Mouse (Mus musculus): Measurements from ENCODE around the gene Nav3. TPM values are rescaled to one million over a fixed set of nuclear protein-coding genes. Genes with fewer than 3 reads are reported as not detected.

Nav3 gene
- polyA plus RNA-seq, 2 experiments: 0.06 to 0.07 TPM

DNA sequence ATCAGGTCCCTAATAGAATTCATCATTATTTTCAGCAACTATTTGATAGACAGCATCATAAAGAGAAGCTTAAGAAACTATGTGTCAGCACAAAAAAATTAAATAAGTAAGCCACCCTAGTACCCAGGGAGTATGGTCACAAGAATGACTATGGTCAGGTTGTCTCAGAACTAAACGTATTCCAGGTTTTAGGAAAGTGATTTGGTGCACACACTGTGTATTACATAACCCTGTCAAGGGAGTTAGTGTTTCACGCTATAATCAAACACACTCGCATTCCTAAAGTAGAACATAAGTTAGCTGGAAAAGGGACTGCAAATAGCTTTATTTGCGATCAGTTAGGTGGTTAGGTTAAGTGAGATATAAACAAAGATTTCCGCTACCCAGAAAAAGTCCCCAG, 126.0 kb downstream of the Nav3 start:
- no peak overlapping the region for H3K4me2 ChIP-seq (ENCODE audit: low read depth)
- H3K9me3 ChIP-seq (ENCODE audit: control insufficient read depth, low read length): no peaks in the 10 kb centered on the region
- no peaks in the 10 kb centered on the region for H3K27me3 ChIP-seq (ENCODE audit: control insufficient read depth, insufficient read depth, low read length)
- ATAC-seq (ENCODE audit: insufficient read depth) (no peak), DNase-seq (ENCODE audit: low read depth in 3 of 3, low spot score in 3 of 3) (no peak)
- no peaks in the 10 kb centered on the region for H3K4me1 ChIP-seq (replicated peaks; ENCODE audit: control insufficient read depth in 2 of 2, insufficient read depth in 2 of 2, low read length in 1 of 2)
- no peak overlapping the region for H3K4me3 ChIP-seq (ENCODE audit: insufficient read depth in 1 of 2, low read depth in 2 of 2, low read length in 2 of 2)
- H3K9ac ChIP-seq (replicated peaks): no peak overlapping the region
- H3K36me3 ChIP-seq (replicated peaks; ENCODE audit: control insufficient read depth, insufficient read depth, low read depth): no peaks in the 10 kb centered on the region
- H3K27ac ChIP-seq: no peak overlapping the region
- WGBS (ENCODE audit: insufficient replicate concordance): 64% methylated on average over 5 of the region's 5 CpGs
- TF ChIP-seq EP300 (IDR thresholded peaks at IDR 0.05; ENCODE audit: low read depth) (no peak), CTCF (IDR thresholded peaks at IDR 0.05; ENCODE audit: low read depth) (no peak)

GRCm38 (mm10) chr10:110329629-110330028, 126.4 kb downstream of the Nav3 start:
- Histone ChIP-seq H3K9me3 (ENCODE audit: control insufficient read depth, low read length) (no peaks in the 10 kb centered on the region), H3K27me3 (ENCODE audit: control insufficient read depth, insufficient read depth, low read length) (no peaks in the 10 kb centered on the region), H3K4me3 (ENCODE audit: insufficient read depth in 1 of 2, low read depth in 2 of 2, low read length in 2 of 2) (no peak overlapping the region), H3K4me2 (ENCODE audit: low read depth) (no peak overlapping the region), H3K4me1 (replicated peaks; ENCODE audit: control insufficient read depth in 2 of 2, insufficient read depth in 2 of 2, low read length in 1 of 2) (no peaks in the 10 kb centered on the region), H3K27ac (no peak overlapping the region), H3K36me3 (replicated peaks; ENCODE audit: control insufficient read depth, insufficient read depth, low read depth) (no peaks in the 10 kb centered on the region), H3K9ac (replicated peaks) (no peak overlapping the region)
- DNase-seq (ENCODE audit: low read depth in 3 of 3, low spot score in 3 of 3) (no peak), ATAC-seq (ENCODE audit: insufficient read depth) (no peak)
- WGBS (ENCODE audit: insufficient replicate concordance): 56% methylated on average over 5 of the region's 5 CpGs
- TF ChIP-seq EP300 (IDR thresholded peaks at IDR 0.05; ENCODE audit: low read depth) (no peak), CTCF (IDR thresholded peaks at IDR 0.05; ENCODE audit: low read depth) (no peak)

DNA sequence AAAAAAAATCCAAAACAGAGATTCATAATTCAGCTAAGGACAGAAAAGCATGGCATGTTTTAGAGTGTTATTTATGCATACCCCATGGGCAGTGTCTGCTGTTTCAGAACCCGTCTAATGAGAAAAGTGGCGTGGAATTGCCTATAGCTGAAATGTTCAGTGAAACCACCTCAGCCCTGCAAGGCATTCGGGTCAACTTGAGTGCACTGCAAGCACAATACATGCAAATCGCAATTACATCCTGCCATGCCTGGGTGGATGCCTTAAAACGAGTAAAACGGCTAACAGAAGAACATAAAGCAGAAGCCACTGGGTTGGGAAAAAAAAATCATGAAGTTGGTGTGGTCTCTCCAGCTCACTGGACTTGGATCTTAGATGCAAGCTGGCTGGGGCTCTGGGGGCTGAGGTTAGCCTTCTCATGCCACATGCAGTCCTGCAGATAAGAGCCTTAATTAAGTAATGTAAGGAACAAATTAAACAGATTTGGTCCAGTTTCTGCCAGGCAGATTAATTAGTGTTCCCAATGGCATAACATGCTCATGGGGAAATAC, 133.8 kb downstream of the Nav3 start:
- no peak overlapping the region for H3K4me3 ChIP-seq (ENCODE audit: insufficient read depth in 1 of 2, low read depth in 2 of 2, low read length in 2 of 2)
- H3K9me3 ChIP-seq (ENCODE audit: control insufficient read depth, low read length): no peaks in the 10 kb centered on the region
- no peak overlapping the region for H3K27ac ChIP-seq
- WGBS (ENCODE audit: insufficient replicate concordance): 56% methylated on average over 6 of the region's 6 CpGs
- no peak overlapping the region for H3K4me2 ChIP-seq (ENCODE audit: low read depth)
- H3K36me3 ChIP-seq (replicated peaks; ENCODE audit: control insufficient read depth, insufficient read depth, low read depth): no peaks in the 10 kb centered on the region
- no peaks in the 10 kb centered on the region for H3K4me1 ChIP-seq (replicated peaks; ENCODE audit: control insufficient read depth in 2 of 2, insufficient read depth in 2 of 2, low read length in 1 of 2)
- DNase-seq (ENCODE audit: low read depth in 3 of 3, low spot score in 3 of 3) (no peak), ATAC-seq (ENCODE audit: insufficient read depth) (no peak)
- no peak for TF ChIP-seq CTCF (IDR thresholded peaks at IDR 0.05; ENCODE audit: low read depth)
- no peak for TF ChIP-seq EP300 (IDR thresholded peaks at IDR 0.05; ENCODE audit: low read depth)
- no peak overlapping the region for H3K9ac ChIP-seq (replicated peaks)
- no peaks in the 10 kb centered on the region for H3K27me3 ChIP-seq (ENCODE audit: control insufficient read depth, insufficient read depth, low read length)

DNA sequence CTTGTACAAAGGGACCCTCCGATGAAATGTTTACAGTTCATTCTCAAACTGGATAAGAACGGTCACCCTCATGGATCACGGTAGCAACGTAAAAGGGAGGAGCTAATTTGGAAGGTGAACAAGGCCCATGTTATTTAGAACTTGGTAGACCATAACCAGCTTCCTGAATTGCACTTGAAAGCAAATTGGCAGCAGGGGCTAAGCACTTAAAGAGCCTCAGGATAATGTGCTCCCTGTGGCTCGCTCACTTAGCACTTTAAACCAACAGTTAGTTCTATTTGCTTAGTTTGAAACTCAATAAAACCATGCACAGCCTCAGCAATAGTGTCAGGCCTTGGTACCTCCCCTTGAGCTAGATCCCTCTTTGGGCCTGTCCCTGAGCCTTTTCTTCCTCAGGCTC, 138.7 kb downstream of the Nav3 start:
- no peak overlapping the region for H3K4me2 ChIP-seq (ENCODE audit: low read depth)
- H3K9me3 ChIP-seq (ENCODE audit: control insufficient read depth, low read length): no peaks in the 10 kb centered on the region
- H3K36me3 ChIP-seq (replicated peaks; ENCODE audit: control insufficient read depth, insufficient read depth, low read depth): no peaks in the 10 kb centered on the region
- no peaks in the 10 kb centered on the region for H3K4me1 ChIP-seq (replicated peaks; ENCODE audit: control insufficient read depth in 2 of 2, insufficient read depth in 2 of 2, low read length in 1 of 2)
- 58% methylated on average over 5 of the region's 5 CpGs for WGBS (ENCODE audit: insufficient replicate concordance)
- H3K27ac ChIP-seq: no peak overlapping the region
- no peak for DNase-seq (ENCODE audit: low read depth in 3 of 3, low spot score in 3 of 3)
- H3K27me3 ChIP-seq (ENCODE audit: control insufficient read depth, insufficient read depth, low read length): no peaks in the 10 kb centered on the region
- H3K4me3 ChIP-seq (ENCODE audit: insufficient read depth in 1 of 2, low read depth in 2 of 2, low read length in 2 of 2): no peak overlapping the region
- ATAC-seq (ENCODE audit: insufficient read depth): no peak
- no peak for TF ChIP-seq EP300 (IDR thresholded peaks at IDR 0.05; ENCODE audit: low read depth)
- TF ChIP-seq CTCF (IDR thresholded peaks at IDR 0.05; ENCODE audit: low read depth): no peak
- H3K9ac ChIP-seq (replicated peaks): no peak overlapping the region

- no peak overlapping the region for H3K4me2 ChIP-seq (ENCODE audit: low read depth)
- H3K27me3 ChIP-seq (ENCODE audit: control insufficient read depth, insufficient read depth, low read length): no peaks in the 10 kb centered on the region
- no peaks in the 10 kb centered on the region for H3K36me3 ChIP-seq (replicated peaks; ENCODE audit: control insufficient read depth, insufficient read depth, low read depth)
- H3K27ac ChIP-seq: no peak overlapping the region
- TF ChIP-seq CTCF (IDR thresholded peaks at IDR 0.05; ENCODE audit: low read depth) (no peak), EP300 (IDR thresholded peaks at IDR 0.05; ENCODE audit: low read depth) (no peak)
- ATAC-seq (ENCODE audit: insufficient read depth): no peak
- WGBS (ENCODE audit: insufficient replicate concordance): 66% methylated on average over 5 of the region's 5 CpGs
- no peaks in the 10 kb centered on the region for H3K4me1 ChIP-seq (replicated peaks; ENCODE audit: control insufficient read depth in 2 of 2, insufficient read depth in 2 of 2, low read length in 1 of 2)
- no peak for DNase-seq (ENCODE audit: low read depth in 3 of 3, low spot score in 3 of 3)
- H3K9me3 ChIP-seq (ENCODE audit: control insufficient read depth, low read length): no peaks in the 10 kb centered on the region
- H3K9ac ChIP-seq (replicated peaks): no peak overlapping the region
- H3K4me3 ChIP-seq (ENCODE audit: insufficient read depth in 1 of 2, low read depth in 2 of 2, low read length in 2 of 2): no peak overlapping the region
These were observed 141.5 kb downstream of the Nav3 start for GRCm38 (mm10) chr10:110314525-110314924.
